Mouse (Mus musculus): ENCODE results near the gene Eid3. TPM values are rescaled to one million over a fixed set of nuclear protein-coding genes. Genes with fewer than 3 reads are reported as not detected.

Gene Eid3
- total RNA-seq (2023): 7.0 TPM

GRCm38 (mm10) chr10:82866356-82866755, at the start of gene Eid3:
TSS of gene Eid3 (plus strand) at chr10:82866626.

GRCm38 (mm10) chr10:82833926-82834325, 32.5 kb upstream of the Eid3 start, which contains the start of gene Txnrd1:
TSS of gene Txnrd1 (plus strand) at chr10:82833951.

Other genes with a start within 250 kb of the Eid3 start
- gene 1190007I07Rik, start 243.4 kb upstream of the Eid3 start, total RNA-seq (2023): 15.7 TPM
- gene Tdg, start 236.8 kb upstream of the Eid3 start, total RNA-seq (2023): 94.5 TPM
- 1.1 TPM for gene Glt8d2, start 176.0 kb upstream of the Eid3 start, total RNA-seq (2023)
- 19.6 TPM for gene Hcfc2, start 170.5 kb upstream of the Eid3 start, total RNA-seq (2023)
- gene Nfyb, start 102.5 kb upstream of the Eid3 start, total RNA-seq (2023): 30.7 TPM
- gene Txnrd1, start 32.7 kb upstream of the Eid3 start, total RNA-seq (2023): 36.7 TPM
- 2.4 TPM for gene Chst11, start 118.9 kb downstream of the Eid3 start, total RNA-seq (2023)

Measured in CD8-positive naive resting alpha-beta T cell, adult 57 days (primary cell).